Mouse (Mus musculus) myocyte (in vitro differentiated cells): ENCODE measurements around the gene Gm8122.
"Not testable (repeated sequence)": the region's sequence is repeated elsewhere in the genome, so short reads cannot be mapped to it uniquely, and the experiment has no call there.

Experiments
- MYOG ChIP-seq, 3 experiments: IDR thresholded peaks; one replicate each; pipeline ENCODE4 v1.6.1; 2011; ENCODE audit warnings: control low read depth in 2 of 3, low read depth in 2 of 3, mild to moderate bottlenecking in 2 of 3; ENCODE audit not compliant: insufficient read length in 2 of 3, control insufficient read depth in 1 of 3, insufficient read depth in 1 of 3
- POLR2A ChIP-seq: IDR thresholded peaks from one replicate; pipeline ENCODE4 v1.6.1; 2011; ENCODE audit warnings: low read depth, mild to moderate bottlenecking, control low read depth, moderate library complexity; ENCODE audit not compliant: insufficient read length

DNA sequence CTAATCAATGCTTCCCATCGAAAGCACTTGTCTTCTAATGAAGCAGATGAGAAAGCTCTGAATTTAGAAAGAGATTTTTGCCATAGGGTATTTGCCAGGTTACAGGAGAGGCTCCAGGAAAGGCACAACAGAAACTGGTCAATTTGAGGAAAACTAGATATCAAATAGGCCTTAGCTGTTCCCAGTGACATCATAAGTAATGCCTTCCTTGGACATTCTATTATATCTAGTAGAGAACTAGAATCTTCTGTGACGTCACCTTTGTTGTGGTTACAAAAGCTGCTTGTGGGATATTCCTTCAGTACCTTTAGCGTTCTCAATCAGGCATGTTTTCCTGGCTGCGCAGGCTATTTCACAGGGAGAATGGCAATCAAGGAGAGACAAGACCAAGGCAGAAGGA is 23.2 kb upstream of the Gm8122 start, which contains the start of gene Gm8126:
- not testable (repeated sequence) for TF ChIP-seq POLR2A; MYOG (IDR thresholded peaks at IDR 0.05; ENCODE audit: control insufficient read depth in 1 of 3, insufficient read depth in 1 of 3, insufficient read length in 2 of 3, low read depth in 2 of 3)
